Mouse (Mus musculus) naive thymus-derived CD4-positive, alpha-beta T cell, adult 2 months (primary cell): Measurements from ENCODE around the gene Rpl3l.

Source experiments
- DNase-seq: peaks from one replicate; pipeline ENCODE4 v3.0.0-alpha.2; 2011; ENCODE audit warnings: low read depth

Rpl3l gene

DNA sequence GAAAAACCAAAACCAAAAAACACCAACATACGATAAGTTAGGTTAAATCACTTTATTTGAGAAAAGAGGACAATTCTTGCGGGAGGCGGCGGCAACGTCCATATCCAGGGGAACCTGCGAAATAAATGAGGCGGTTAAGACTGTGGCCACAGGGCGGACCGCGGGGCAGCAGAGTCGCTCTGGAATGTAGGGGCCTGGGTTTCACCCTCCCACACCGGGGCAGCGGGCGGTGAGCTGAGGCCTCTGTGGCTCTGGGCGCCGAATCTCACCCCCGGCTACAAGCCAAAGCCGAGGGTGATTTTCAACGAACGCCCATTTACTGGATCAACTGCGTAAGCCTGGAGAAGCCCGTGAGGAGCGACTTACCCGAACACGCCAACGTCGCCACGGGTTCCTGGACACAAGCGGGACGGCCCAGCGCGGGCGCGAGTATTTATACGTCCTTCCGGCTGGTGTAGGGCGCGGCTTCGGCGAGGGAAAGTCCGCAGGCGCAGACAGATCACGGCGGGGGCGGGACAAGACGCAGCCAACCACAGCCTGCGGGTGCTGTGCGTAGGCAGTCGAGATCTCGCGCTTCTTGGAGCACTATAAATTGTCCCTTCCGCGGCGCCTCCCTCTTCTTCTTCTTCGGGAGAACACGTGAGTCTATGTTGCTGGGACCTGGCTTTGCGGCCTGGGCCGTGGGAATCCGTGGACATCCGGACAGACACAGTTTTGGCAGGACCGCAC lies 8.0 kb upstream of the Rpl3l start:
- peak; percentile 98 for DNase-seq

DNA sequence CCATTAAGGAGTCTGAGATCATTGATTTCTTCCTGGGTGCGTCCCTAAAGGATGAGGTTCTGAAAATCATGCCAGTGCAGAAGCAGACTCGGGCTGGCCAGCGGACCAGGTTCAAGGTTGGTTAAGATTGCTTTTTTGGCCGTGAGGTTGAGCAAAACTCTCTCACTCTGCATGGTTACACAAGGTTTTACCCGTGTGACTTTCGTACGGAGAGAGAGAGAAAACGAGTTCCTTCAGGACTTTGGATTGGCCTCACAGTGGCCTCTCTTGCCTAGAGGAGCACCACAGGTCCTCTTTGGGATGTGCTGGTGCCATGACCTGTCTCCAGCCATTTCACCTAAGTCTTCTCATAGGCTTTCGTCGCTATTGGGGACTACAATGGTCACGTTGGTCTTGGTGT lies 7.0 kb upstream of the Rpl3l start:
- DNase-seq = peak; percentile 53

DNA sequence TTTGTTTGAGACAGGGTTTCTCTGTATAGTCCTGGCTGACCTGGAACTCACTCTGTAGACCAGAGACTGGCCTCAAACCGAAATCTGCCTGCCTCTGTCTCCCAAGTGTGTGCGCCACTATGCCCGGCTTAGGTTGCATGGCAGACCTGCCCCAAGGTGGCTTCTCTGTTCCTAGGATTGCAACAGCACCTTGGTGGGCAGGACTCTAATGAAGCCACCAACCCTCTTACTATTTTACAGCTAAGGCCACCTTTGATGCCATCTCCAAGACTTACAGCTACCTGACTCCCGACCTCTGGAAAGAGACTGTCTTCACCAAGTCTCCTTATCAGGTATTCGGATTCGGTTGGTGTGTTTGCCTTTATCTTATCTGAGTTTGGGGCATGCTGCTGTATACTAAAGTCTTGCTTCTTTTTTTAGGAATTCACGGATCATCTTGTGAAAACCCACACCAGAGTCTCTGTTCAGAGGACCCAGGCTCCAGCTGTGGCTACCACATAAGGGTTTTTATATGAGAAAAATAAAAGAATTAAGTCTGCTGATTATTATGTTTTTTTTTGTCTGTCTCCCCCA lies 6.2 kb upstream of the Rpl3l start:
- peak; percentile 35 for DNase-seq

GRCm38 (mm10) chr17:24722220-24722924 lies 5.2 kb upstream of the Rpl3l start:
- DNase-seq = peak; percentile 40

- DNase-seq = peak; percentile 33
Observed at GRCm38 (mm10) chr17:24723122-24723880, 4.3 kb upstream of the Rpl3l start.

DNA sequence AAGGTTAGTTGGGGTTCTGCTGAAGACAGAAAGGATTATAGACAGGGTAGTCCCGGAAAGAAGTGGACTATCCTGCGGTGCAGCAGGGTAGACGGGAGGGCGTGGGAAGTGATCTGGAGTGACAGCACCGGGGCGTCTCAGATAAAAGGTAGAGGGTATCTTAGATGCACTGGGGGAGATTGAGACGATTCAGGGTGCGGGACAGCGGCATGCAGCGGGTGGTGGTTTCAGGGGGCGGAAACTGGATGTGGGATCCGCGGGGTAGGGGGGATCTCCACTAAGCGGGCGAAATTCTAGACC lies 3.8 kb upstream of the Rpl3l start:
- DNase-seq = no peak

- peak; percentile 98 for DNase-seq
Observed at GRCm38 (mm10) chr17:24724184-24724583, 3.4 kb upstream of the Rpl3l start, which contains the start of gene Ndufb10. TSS of gene Ndufb10 (minus strand) at chr17:24724478.

DNA sequence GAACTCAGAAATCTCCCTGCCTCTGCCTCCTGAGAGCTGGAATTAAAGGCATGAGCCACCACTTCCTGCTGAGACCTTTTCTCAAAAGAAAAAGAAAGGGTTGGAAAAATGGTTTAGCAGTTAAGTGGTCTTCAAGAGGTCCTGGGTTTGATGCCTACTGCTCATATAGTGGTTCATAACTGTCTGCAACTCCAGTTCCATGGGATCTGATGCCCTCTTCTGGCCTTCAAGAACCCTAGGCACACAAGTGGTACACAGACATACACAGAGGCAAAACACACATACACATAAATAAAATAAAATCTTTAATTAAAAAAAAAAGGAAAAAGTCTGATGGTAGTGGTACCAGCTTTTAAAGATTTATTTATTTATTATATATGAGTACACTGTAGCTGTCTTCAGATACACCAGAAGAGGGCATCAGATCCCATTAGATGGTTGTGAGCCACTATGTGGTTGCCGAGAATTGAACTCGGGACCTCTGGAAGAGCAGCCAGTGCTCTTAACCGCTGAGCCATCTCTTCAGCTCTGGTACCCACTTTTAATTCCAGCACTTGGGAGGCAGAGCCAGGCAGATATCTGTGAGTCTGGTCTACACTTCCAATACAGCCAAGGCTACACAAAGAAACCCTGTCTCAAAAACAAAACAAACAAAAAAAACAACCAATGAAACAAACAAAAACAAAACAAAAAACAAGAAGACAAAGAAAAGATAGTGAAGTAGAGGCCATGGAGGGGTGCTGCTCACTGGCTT lies 1.8 kb upstream of the Rpl3l start:
- no peak for DNase-seq

DNA sequence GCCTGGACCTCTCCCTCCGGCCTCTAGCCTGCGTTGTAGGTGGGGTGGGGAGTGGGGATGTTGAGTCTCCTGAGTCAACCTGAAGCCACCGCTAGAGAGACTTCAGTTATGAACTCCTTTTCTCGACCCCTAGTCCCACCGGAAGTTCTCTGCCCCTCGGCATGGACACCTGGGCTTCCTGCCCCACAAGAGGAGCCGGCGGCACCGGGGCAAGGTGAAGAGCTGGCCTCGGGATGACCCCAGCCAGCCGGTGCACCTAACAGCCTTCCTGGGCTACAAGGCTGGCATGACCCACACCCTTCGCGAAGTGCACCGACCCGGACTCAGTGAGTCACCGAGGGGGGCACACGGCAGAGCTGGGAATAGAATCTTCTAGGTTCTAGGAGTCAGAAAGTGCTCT lies 564 bp downstream of the Rpl3l start:
- DNase-seq = no peak

GRCm38 (mm10) chr17:24729067-24729466 lies 1.4 kb downstream of the Rpl3l start:
- no peak for DNase-seq

GRCm38 (mm10) chr17:24730787-24731186 lies 3.2 kb downstream of the Rpl3l start:
- DNase-seq = no peak

DNA sequence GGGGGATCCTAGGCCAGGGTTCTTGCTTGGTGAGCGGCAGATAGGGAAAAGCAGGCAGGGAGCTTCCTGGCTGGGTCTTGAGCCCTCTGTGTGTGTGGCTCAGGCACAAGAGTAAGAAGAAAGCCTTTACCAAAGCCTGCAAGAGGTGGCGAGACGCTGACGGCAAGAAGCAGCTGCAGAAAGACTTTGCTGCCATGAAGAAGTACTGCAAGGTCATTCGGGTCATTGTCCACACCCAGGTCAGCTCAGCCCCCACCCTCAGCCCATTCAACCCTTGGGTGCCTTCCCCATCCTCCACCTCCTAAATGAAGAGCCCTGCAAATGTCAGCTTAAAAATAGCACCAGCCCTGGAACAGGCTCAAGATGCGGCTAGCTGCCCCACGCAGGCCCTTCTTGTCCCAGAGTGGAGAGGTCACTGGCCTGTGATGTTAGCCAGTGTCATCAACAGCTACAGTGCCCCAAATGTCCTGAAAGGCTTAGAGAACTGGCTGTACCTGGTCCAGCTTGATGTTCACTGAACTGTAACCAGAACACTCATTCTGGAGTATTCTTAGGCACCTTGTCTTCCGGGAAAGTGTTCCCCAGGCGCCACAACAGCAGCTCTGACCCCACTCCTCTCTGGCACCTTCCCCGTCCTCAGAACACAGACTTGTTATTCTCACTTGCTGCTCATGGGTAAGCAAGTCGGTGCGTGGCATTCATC lies 4.8 kb downstream of the Rpl3l start:
- no peak for DNase-seq

GRCm38 (mm10) chr17:24733434-24734050 lies 5.9 kb downstream of the Rpl3l start:
- no peak for DNase-seq

- DNase-seq = no peak
Observed at GRCm38 (mm10) chr17:24734513-24734912, 6.9 kb downstream of the Rpl3l start.

DNA sequence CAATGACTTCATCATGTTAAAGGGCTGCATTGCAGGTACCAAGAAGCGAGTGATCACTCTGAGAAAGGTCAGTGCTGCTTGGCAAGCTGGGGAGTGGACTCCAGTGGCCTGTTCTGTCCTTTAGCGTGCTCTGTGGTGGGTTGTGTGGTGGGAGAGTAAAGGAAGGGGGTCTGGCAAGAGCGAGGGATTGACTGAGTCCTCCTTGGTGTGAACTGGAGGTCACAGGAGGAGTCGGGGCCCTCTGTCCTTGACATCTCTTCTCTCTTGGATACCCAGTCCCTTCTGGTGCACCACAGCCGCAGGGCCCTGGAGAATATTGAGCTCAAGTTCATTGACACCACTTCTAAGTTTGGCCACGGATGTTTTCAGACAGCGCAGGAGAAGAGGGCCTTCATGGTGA lies 7.8 kb downstream of the Rpl3l start:
- no peak for DNase-seq

DNA sequence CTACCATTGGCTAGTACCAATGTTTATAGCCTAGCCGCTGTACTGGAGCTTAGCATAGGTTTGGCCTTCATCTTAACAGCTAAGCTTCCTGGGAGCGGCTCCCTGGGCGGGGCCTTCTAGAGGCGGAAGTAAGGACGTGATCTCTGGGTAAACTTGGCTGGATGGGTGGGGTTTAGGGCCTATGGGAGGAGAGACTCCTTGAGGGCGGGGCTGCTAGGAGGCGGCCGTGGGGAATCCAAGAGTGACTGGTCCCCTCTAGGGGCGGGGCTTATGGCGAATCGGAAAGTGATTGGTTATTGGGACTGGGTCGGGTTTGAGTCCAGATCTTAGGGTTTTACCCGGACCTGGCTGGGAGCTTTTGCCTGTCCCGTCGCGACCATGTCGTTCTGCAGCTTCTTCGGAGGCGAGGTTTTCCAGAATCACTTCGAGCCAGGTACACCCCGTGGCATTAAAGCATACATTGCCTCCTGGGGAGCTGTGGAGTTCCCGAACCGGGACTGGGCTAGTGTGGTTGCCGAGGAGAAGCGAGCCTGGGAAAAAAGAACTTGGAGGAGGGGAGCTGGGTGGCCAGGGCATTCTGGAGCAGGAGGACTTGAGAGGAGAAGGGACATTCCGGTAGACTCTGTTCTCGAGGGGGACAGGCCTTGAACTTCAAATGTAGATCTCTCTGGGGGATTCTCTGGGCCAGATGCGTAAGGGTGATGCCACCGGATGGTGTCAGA lies 8.9 kb downstream of the Rpl3l start, which contains the start of gene Msrb1:
Gene Msrb1, plus strand, starts transcription at position 313 of the 722 bp plus-strand sequence.
- peak; percentile 96 for DNase-seq

- peak; percentile 37 for DNase-seq
Observed at GRCm38 (mm10) chr17:24737135-24737810, 9.7 kb downstream of the Rpl3l start.

DNA sequence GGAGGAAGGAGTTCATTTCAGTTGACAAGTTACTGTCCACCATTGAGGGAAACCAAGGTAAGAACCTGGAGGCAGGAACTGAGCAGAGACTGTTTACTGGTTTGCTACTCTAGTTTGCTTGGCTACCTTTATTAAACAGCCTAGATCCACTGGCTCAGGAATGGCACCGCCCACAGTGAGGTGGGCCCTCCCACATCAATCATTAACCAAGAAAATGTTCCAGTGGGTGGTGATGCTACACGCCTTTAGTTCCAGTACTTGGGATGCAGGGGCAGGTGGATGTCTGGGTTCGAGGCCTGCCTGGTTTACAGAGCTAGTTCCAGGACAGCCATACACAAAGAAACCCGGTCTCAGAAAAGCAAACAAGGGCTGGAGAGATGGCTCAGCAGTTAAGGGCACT lies 10.6 kb downstream of the Rpl3l start:
- no peak for DNase-seq

GRCm38 (mm10) chr17:24739926-24740325 lies 12.3 kb downstream of the Rpl3l start:
- DNase-seq = no peak
